In the genomic region with DNA sequence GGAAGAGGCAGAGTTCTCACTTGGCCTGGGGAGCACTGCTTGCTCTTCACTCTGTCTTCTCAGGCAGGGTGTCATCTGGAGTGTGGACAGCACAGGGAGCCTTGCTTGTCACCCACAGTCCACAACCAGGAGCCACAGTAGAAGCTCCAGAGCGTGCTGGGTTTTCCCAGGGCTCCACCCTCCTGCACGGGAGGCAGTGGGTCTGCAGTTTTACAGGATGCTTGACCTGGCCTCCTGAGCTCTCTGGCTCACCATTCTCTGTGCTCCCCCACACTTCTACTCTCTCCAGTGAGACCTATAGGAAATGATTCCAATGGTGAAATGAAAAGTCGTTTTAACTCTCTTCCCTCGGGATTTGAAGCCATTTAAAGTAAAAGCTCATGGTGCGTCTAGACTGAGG, we compare ENCODE assay signal across 21 mouse cellular contexts. TPM values are rescaled to one million over a fixed set of nuclear protein-coding genes. Genes with fewer than 3 reads are reported as not detected.
"Had no signal": no experiment of that assay in that cellular context is flagged by ENCODE, and none has a peak within 500 bp of the region (broad histone marks: within the 10 kb centered on the region; RNA-seq: fewer than 3 reads in every experiment).

No protein-coding gene starts in this region.

- H3K4me1 ChIP-seq: stomach, embryonic 15.5 days had no signal

- H3K27ac ChIP-seq: kidney, embryonic 15.5 days; liver, embryonic 13.5 days; neural tube, embryonic 13.5 days; stomach, embryonic 15.5 days had no signal

- H3K4me3 ChIP-seq: kidney, embryonic 15.5 days; liver, embryonic 13.5 days; myocyte; neural tube, embryonic 13.5 days; stomach, embryonic 15.5 days had no signal

- H3K4me2 ChIP-seq: kidney, embryonic 15.5 days; liver, embryonic 13.5 days; midbrain, embryonic 11.5 days; neural tube, embryonic 13.5 days; stomach, embryonic 15.5 days had no signal

- DNase-seq: kidney, adult 8-10 months; kidney, postnatal 10 days; kidney, postnatal 36 days; left cerebral cortex, postnatal 4 days; liver, embryonic 13.5 days; lung, adult 2 months; lung, postnatal 14 days; lung, postnatal 4 days; midbrain, embryonic 14.5 days; retina, postnatal 1 day; right cerebral cortex, postnatal 25 days; spleen, adult 18-20 months; thymus, postnatal 25 days had no signal

- H3K9ac ChIP-seq: kidney, embryonic 15.5 days; liver, embryonic 13.5 days; neural tube, embryonic 13.5 days; stomach, embryonic 15.5 days had no signal

- H3K27me3 ChIP-seq: kidney, embryonic 15.5 days; liver, embryonic 13.5 days; neural tube, embryonic 13.5 days; stomach, embryonic 15.5 days had no signal

- H3K9me3 ChIP-seq: kidney, embryonic 15.5 days; liver, embryonic 13.5 days; neural tube, embryonic 13.5 days; stomach, embryonic 15.5 days had no signal

RNA-seq across cellular contexts. Expression of gene Dleu7, which starts 56.9 kb away (rescaled TPM):
- total RNA-seq: liver, adult 2 months; monocyte, adult 5-6 weeks; neutrophil, adult 5-6 weeks had no signal
- polyA plus RNA-seq: lung, adult 2 months had no signal
